Mouse (Mus musculus): ENCODE results near the gene Nudt8. TPM values are rescaled to one million over a fixed set of nuclear protein-coding genes. Genes with fewer than 3 reads are reported as not detected.
"Not testable (repeated sequence)": the region's sequence is repeated elsewhere in the genome, so short reads cannot be mapped to it uniquely, and the experiment has no call there.

The Nudt8 gene
- polyA plus RNA-seq, 1 experiment, result 7.1 TPM

DNA sequence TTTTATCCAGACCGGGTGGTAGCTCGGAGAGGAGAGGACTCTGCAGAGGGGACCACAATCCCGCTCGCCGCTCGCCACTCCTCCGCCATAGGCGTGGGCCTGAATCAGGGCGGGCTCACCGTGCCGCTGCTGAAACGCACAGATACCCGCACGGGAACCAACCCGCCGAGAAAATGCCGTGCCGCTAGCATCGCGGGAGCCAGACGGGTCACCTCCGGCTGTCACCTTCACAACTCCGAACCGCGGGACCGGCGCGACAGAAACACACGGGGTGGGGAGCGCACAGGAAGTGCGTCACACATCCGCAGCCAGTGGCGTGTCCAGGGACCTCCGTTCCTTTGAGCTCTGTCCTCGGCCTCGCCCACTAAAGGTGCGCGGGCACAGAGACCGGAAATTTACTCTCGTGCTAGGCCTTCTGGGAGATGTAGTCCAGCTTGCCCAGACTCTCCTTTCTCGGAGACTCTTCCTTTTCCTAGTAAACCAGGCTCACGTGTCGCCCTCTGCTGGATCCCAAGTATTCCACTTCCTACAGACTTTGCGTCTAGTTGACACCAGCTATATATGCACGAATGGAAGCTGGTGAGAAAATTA lies 12.1 kb downstream of the Nudt8 start, which contains the start of gene Ndufv1:
Ndufv1 (minus strand) TSS at position 375 of the 591 bp plus-strand sequence.
- DNase-seq (ENCODE audit: extremely low spot score in 1 of 2, low spot score in 1 of 2), result peak; percentile 99

DNA sequence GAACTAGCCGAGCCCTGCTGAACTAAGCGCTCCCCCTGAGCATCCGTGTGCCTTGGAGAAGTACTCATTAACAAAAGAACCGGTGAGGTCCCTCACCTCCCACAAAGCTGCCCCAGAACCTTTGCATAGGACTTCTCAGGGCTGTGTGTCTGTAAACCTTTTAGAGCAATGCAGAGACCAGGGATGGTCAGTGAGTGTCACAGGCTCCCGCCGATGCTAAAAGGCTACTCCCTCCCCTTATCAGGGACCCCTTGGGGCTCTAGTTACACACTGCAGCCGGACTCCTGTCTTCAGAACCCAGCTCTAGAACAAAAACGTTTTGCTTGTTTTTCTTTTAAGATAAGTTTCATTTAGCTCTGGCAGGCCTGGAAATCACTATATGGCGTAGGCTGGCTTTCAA lies 12.7 kb downstream of the Nudt8 start:
- DNase-seq (ENCODE audit: extremely low spot score in 1 of 2, low spot score in 1 of 2), result no peak

GRCm38 (mm10) chr19:4014802-4015201 lies 14.4 kb downstream of the Nudt8 start:
- DNase-seq (ENCODE audit: extremely low spot score in 1 of 2, low spot score in 1 of 2), result no peak

GRCm38 (mm10) chr19:4015635-4016034 lies 15.3 kb downstream of the Nudt8 start:
- no peak for DNase-seq (ENCODE audit: extremely low spot score in 1 of 2, low spot score in 1 of 2)

DNA sequence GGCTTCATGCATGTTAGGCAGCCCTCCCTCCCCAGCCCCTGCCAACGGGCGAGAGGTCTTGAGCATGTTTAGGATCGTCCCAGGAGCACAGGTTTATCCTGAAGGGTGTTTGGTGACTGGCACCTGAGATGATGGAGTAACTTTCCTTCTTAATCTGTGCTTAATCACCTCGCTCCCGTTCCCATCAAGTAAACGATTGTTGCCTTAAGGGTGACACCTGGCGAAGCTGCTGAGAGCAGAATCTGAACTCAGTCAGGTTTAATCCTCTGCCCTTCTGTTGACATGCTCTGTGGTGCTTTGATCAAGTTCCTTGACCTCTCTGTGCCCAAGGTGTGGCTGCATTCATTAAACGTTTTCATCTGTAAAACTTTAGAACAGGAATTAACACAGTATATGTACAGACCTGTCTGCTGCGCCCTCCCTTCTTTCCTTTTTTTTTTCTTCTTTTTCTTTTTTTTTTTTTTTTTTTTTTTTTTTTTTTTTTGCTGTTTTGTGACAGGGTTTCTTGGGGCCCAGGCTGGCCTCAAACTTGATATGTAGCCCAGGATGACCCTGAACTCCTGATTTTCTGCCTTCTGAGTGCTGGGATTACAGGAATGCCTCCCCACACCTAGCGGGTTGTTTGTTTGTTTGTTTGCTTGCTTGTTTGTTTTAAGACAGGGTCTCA lies 17.7 kb downstream of the Nudt8 start:
- DNase-seq (ENCODE audit: extremely low spot score in 1 of 2, low spot score in 1 of 2), result no peak

DNA sequence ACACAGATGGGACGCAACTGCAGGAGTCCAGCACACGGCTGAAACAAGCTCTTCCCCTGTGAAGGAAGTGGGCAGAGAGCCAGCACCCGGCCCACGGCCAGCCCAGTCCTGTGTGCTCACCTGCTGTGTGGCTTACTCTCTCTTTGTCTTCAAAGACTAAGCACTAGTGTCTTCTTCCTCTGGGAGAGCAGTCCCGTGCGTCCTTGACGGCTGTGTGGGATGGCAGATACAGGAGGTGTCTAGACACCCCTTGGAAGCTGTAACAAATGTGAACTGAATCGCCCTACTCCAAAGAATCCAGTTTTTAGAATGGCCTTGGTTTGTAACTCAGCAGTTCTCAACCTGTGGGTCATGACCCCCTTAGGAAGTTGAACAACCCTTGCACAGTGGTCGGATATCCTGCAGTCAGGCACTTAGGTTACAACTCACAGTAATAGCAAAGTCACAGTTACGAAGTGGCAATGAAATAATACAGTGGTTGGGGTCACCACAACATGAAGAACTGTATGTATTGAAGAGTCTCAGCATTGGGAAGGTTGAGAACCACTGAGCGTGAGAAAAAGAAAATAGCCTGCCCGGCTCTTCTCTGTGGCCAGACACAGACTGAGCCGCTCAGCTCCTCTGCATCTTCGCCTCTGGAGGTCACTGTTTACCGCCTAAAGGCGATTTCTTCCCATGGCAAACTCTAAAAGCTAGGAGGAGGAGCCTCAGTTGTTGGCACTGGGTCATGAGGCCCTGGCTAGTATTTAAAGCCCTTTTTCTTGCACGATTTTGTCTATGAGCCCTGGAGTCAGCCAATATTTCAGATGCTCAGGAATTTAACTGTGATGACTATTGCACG lies 18.6 kb downstream of the Nudt8 start:
- DNase-seq (ENCODE audit: extremely low spot score in 1 of 2, low spot score in 1 of 2), result peak; percentile 56 to 90

- DNase-seq (ENCODE audit: extremely low spot score in 1 of 2, low spot score in 1 of 2), result no peak
Measured at GRCm38 (mm10) chr19:4023185-4023584, 22.8 kb downstream of the Nudt8 start.

GRCm38 (mm10) chr19:4027576-4027975 lies 27.2 kb downstream of the Nudt8 start:
- no peak for DNase-seq (ENCODE audit: extremely low spot score in 1 of 2, low spot score in 1 of 2)

DNA sequence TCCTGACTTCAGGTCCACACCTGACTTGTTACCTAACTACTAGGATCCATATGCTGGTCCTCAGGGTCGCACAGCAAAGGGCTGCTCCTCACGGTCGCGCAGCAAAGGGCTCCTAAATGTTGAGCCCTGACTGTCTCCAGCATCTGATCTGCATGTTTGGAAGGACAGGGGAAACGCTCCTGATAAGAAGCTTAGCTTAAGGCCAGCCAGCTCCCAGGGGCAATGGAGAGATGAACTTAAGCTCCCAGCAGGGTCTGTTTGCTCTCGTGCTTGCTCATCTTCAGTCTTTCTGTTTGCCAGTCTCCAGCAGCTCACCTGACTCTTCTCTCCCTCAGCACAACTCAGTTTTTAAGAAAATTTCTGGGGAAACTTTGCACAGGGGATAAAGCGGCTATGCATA lies 32.3 kb downstream of the Nudt8 start:
- no peak for DNase-seq (ENCODE audit: extremely low spot score in 1 of 2, low spot score in 1 of 2)

DNA sequence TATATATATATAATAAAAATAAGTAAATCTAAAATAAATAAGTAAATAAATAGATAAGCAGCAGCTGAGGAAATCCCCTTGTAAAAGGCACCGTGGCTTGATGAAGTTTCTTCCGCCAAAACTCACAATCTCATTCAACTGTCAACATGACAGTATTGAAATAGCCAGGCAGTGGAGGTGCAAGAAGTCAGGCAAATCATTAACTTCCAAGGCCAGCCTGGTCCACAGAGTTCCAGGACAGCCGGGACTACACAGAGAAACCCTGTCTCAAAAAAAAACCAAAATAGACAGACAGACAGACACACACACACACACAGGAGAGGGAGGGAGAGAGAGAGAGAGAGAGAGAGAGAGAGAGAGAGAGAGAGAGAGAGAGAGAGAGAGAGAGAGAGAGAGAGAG lies 32.9 kb downstream of the Nudt8 start:
- no peak for DNase-seq (ENCODE audit: extremely low spot score in 1 of 2, low spot score in 1 of 2)

DNA sequence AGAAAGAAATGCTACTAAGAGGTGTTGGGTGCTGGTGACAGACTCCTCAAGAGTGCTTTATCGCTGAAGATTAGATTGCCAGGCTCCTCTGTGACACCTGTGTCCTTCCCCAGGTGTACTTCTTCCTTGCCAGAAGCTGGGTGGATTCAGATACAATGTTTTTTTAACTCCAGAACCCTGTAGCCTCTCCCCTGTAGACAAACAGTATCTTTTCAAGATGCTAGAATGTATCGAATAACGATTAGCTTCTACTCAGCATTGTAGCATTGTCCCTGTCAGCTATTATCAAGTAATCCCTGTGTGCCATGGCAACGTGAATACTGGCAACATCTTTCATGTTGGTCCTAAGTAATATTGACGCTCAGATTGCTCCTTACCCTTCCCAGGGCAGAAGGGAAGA lies 33.4 kb downstream of the Nudt8 start:
- no peak for DNase-seq (ENCODE audit: extremely low spot score in 1 of 2, low spot score in 1 of 2)

- DNase-seq (ENCODE audit: extremely low spot score in 1 of 2, low spot score in 1 of 2), result no peak
Measured at GRCm38 (mm10) chr19:4036327-4037045, 36.1 kb downstream of the Nudt8 start.

DNA sequence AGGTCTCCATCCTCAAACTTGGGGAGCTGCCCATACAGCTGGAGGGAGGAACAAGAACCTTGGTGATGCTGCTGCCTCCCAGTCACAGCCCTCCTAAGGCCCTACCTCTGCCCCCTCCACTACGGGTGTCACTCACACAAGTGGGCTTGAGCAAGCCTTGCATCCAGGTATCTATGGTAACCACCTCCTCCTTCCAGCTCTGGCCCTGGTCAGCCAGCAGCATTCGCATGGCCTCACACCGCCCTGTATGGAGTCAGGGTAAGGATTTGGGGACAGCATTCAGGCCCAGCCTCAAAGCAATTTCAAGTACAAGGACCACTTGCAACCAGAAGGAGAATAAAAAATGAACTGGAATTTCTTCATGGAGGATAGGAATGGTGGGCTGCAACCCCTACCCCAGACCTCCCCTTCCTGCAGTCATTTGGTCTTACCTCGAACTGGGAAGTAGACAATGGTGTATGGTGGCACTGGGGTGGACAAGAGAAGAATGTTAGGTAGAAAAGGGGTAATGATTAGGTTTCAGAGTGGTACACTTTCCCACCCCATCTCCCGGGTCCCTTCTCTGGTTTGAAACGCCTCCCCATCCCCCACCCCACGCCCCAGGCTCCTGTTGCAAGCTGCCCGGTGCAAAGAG lies 36.9 kb downstream of the Nudt8 start:
- DNase-seq (ENCODE audit: extremely low spot score in 1 of 2, low spot score in 1 of 2), result not testable (repeated sequence)

- DNase-seq (ENCODE audit: extremely low spot score in 1 of 2, low spot score in 1 of 2), result peak; percentile 72 to 92
Measured at GRCm38 (mm10) chr19:4037788-4038232, 37.4 kb downstream of the Nudt8 start, which contains the start of gene Gstp1. Gene Gstp1 (minus strand): TSS chr19:4037985.

DNA sequence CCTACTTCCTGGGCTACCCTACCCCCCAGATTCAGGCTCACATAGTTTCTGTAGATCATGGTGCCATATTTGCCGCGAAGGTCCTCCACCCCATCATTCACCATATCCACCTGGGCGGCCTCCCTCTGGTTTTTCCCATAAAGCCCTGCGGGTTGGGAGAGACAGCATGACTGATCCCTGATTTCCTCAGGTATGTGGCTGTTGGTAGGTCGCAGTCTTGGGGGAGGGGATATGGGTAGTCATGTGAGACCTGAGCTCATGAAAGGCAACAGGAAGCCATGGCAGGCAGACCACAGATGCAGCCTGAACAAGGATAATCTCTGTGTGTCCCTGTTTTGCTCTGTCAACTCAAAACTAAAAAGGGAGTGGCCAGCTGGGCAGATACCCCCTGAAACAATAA lies 40.6 kb downstream of the Nudt8 start:
- DNase-seq (ENCODE audit: extremely low spot score in 1 of 2, low spot score in 1 of 2), result not testable (repeated sequence)

DNA sequence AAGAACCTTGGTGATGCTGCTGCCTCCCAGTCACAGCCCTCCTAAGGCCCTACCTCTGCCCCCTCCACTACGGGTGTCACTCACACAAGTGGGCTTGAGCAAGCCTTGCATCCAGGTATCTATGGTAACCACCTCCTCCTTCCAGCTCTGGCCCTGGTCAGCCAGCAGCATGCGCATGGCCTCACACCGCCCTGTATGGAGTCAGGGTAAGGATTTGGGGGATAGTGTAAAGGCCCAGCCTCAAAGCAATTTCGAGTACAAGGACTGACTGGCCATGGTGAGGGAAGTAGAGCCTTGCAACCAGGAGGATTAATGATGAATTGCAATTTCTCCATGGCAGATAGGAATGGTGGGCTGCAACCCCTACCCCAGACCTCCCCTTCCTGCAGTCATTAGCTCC lies 41.1 kb downstream of the Nudt8 start:
- DNase-seq (ENCODE audit: extremely low spot score in 1 of 2, low spot score in 1 of 2), result not testable (repeated sequence)

DNA sequence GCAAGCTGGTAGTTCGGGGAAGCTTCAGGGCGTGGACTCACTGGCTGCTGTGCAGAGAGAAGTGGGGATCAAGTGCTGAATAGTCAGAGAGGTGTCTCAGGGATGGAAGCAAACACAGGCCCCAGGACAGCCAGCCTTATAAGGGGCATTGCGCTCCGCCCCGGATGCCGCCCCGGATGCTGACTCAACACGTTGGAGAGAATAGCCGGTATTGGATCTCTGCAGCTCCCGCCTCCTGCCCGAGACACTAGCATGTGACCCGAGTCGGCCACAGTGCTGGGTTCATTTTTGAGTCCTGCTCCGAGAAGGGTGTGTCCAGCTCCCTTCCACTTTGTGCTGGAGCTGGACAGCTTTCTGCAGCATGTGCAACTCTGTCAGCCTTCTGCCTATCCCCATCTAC lies 41.7 kb downstream of the Nudt8 start:
- DNase-seq (ENCODE audit: extremely low spot score in 1 of 2, low spot score in 1 of 2), result no peak

GRCm38 (mm10) chr19:4044109-4044508 lies 43.7 kb downstream of the Nudt8 start:
- DNase-seq (ENCODE audit: extremely low spot score in 1 of 2, low spot score in 1 of 2), result not testable (repeated sequence)

GRCm38 (mm10) chr19:4045966-4046865 lies 45.8 kb downstream of the Nudt8 start, which contains the start of gene Gstp2:
Gene Gstp2 (minus strand): TSS chr19:4046023.
- peak; percentile 85 to 90 for DNase-seq (ENCODE audit: extremely low spot score in 1 of 2, low spot score in 1 of 2)
